Comparison of ENCODE assay signal across 10 mouse cellular contexts in the genomic region with DNA sequence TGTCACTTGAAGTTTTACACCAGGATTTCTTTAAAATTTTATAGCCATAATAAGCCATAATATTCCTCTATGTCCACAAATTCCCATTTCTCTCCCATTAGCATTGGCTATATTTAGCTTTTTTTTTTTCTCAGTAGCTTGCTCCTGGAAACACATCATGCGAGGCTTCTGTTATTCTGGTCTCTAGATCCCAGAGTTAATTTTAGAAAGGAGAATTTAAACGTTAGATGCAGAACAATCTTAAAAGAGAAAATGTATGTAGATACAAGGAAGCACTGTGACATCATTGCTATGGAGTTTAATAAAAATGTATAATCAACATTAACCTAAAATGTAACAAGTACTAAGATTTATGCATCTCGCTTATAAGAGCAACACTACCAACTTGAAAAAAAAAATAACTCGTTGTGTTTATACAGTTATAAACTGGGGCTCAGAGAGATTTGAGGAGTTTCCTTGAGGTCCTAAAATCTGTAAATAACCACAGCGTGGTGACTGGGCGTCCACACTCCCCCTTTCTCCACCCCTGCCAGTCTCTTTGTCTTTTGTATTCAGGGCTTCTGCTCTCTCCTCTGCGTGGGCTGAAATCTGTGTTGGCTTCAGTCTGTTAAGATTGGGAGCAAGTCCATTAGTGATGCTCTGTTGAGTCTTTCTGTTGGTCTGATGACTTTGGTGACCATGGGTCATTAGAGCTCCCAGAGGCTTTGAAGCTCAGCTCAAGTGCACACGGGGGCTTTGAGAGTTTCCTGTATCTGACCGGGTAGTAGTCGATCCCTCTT.
DNase-seq lines count a peak whose midpoint lies in the region; ATAC-seq lines count a peak whose summit lies in the region.
"Had no signal": no experiment of that assay in that cellular context is flagged by ENCODE, and none has a peak within 500 bp of the region (broad histone marks: within the 10 kb centered on the region; RNA-seq: fewer than 3 reads in every experiment).

No protein-coding gene starts in this region.

- no peak overlapping the region for H3K9ac ChIP-seq in kidney, embryonic 16.5 days (replicated peaks; ENCODE audit: low read length)
- no peak overlapping the region for H3K9ac ChIP-seq in forebrain, embryonic 12.5 days
- H3K9ac ChIP-seq: limb, embryonic 15.5 days had no signal

- no peaks in the 10 kb centered on the region for H3K9me3 ChIP-seq in kidney, embryonic 16.5 days (ENCODE audit: low read length)
- no peaks in the 10 kb centered on the region for H3K9me3 ChIP-seq in forebrain, embryonic 12.5 days
- no peaks in the 10 kb centered on the region for H3K9me3 ChIP-seq in midbrain, embryonic 10.5 days (replicated peaks)
- H3K9me3 ChIP-seq: limb, embryonic 15.5 days had no signal

- H3K4me2 ChIP-seq in kidney, embryonic 16.5 days (replicated peaks; ENCODE audit: low read depth, low read length), result peak overlapping the region; percentile 16; the same call in 1 of the 2 replicates
- no peak overlapping the region for H3K4me2 ChIP-seq in forebrain, embryonic 12.5 days
- H3K4me2 ChIP-seq: limb, embryonic 15.5 days had no signal

- peak; percentile 93 for ATAC-seq in kidney, embryonic 16.5 days (ENCODE audit: low FRiP score, low TSS enrichment)
- ATAC-seq in forebrain, embryonic 12.5 days (ENCODE audit: low FRiP score), result 0 out of 2 replicates have a peak, but pooled peaks have one; percentile 17
- no peak for ATAC-seq in erythroid progenitor cell, adult 5-6 weeks (replicated peaks; ENCODE audit: low FRiP score, poor library complexity, severe bottlenecking)

- H3K36me3 ChIP-seq in kidney, embryonic 16.5 days (ENCODE audit: insufficient read depth, low read length), result no peaks in the 10 kb centered on the region
- no peaks in the 10 kb centered on the region for H3K36me3 ChIP-seq in forebrain, embryonic 12.5 days (replicated peaks)
- no peaks in the 10 kb centered on the region for H3K36me3 ChIP-seq in midbrain, embryonic 10.5 days
- H3K36me3 ChIP-seq: limb, embryonic 15.5 days had no signal

- H3K4me3 ChIP-seq in kidney, embryonic 16.5 days (ENCODE audit: low read length), result no peak overlapping the region
- no peak overlapping the region for H3K4me3 ChIP-seq in forebrain, embryonic 12.5 days (replicated peaks)
- no peak overlapping the region for H3K4me3 ChIP-seq in midbrain, embryonic 10.5 days
- H3K4me3 ChIP-seq: limb, embryonic 15.5 days had no signal

- no peaks in the 10 kb centered on the region for H3K27me3 ChIP-seq in kidney, embryonic 16.5 days (ENCODE audit: insufficient read depth, low read length)
- no peaks in the 10 kb centered on the region for H3K27me3 ChIP-seq in forebrain, embryonic 12.5 days
- peaks cover 33% of the 10 kb centered on the region for H3K27me3 ChIP-seq in midbrain, embryonic 10.5 days (ENCODE audit: low read depth, poor library complexity, severe bottlenecking)
- H3K27me3 ChIP-seq: limb, embryonic 15.5 days had no signal

- no peak for DNase-seq in kidney, postnatal 36 days
- peak; percentile 56 for DNase-seq in midbrain, embryonic 10.5 days (ENCODE audit: low spot score)
- DNase-seq in retina, postnatal 1 day, result peak; percentile 80
- no peak for DNase-seq in layer of hippocampus, adult 8-10 months (ENCODE audit: low spot score in 2 of 2)
- no peak for DNase-seq in kidney, postnatal 10 days
- DNase-seq: cerebellum, adult 2 months had no signal

- peak overlapping the region; percentile 29; the same call in 1 of the 2 replicates for H3K27ac ChIP-seq in kidney, embryonic 16.5 days (ENCODE audit: low read length)
- H3K27ac ChIP-seq in forebrain, embryonic 12.5 days, result peak overlapping the region; percentile 71
- H3K27ac ChIP-seq in midbrain, embryonic 10.5 days (replicated peaks), result peak overlapping the region; percentile 75
- H3K27ac ChIP-seq: limb, embryonic 15.5 days had no signal

- WGBS in kidney, embryonic 16.5 days, result 12% methylated on average over 10 of the region's 10 CpGs
- WGBS in forebrain, embryonic 12.5 days, result 18% methylated on average over 10 of the region's 10 CpGs
- 22% methylated on average over 10 of the region's 10 CpGs for WGBS in midbrain, embryonic 10.5 days

- peaks cover 11% of the 10 kb centered on the region for H3K4me1 ChIP-seq in kidney, embryonic 16.5 days (ENCODE audit: insufficient read depth, low read length)
- H3K4me1 ChIP-seq in forebrain, embryonic 12.5 days, result peaks cover 15% of the 10 kb centered on the region
- peaks cover 35% of the 10 kb centered on the region for H3K4me1 ChIP-seq in midbrain, embryonic 10.5 days

Comparison
In these comparisons a context has a peak if more than half of its experiments do, and no peak if none do; other contexts are left out.
1. DNase-seq: peak in midbrain, embryonic 10.5 days (single experiment) and retina, postnatal 1 day (single experiment); none in kidney, postnatal 36 days (0 of 2), layer of hippocampus, adult 8-10 months (0 of 2) and kidney, postnatal 10 days (single experiment).
2. Peak in every context shown above with its lines, with median percentiles within 50 percentile points of each other: H3K27ac ChIP-seq.